Mouse (Mus musculus): ENCODE results near the gene Myg1.

- TF ChIP-seq CTCF (conservative IDR thresholded peaks at IDR 0.05; ENCODE audit: low read length) (no peak), NANOG (IDR thresholded peaks at IDR 0.05; ENCODE audit: borderline replicate concordance, low read length) (no peak), POU5F1 (IDR thresholded peaks at IDR 0.05; ENCODE audit: borderline replicate concordance, low read length) (no peak)
These were observed at the start of gene Myg1 for GRCm38 (mm10) chr15:102331610-102332015.
